Mouse (Mus musculus) spleen, adult 2 months (tissue): ENCODE measurements at regions not wholly inside any gene's neighbourhood (a gene's known extent, or its start where the extent isn't known, plus 50 kb on each side); places are given as distances from the start of the nearest gene placed in this dataset.

Experiments used
- CTCF ChIP-seq: fragments of 200-500 bp; IDR thresholded peaks from 2 replicates; pipeline ENCODE4 v1.5.1; 2011; ENCODE audit warnings: mild to moderate bottlenecking, inconsistent platforms; ENCODE audit not compliant: insufficient read depth, insufficient read length, insufficient replicate concordance; ENCODE audit errors: extremely low read depth
- POLR2A ChIP-seq: fragments of 200-500 bp; IDR thresholded peaks from 2 replicates; pipeline ENCODE4 v1.6.1; 2011; ENCODE audit warnings: low read depth, low read length, inconsistent platforms

DNA sequence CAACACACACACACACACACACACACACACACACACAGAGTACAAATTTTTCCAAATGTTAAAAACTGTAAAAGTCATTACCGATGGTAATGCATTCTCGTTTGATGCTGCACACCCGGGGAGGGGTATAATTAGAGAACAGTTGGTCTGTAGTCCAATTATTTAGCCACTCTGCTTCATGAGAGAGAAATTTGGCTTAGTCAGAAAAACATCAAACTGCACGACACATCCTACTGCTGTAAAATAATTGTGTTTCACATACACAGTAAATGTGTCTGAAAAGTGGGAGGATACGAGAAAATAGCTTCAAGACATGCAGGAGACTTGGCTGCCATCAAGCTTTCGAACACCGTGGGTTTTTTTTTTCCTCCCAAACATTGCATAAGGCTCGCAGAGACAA lies 194.5 kb upstream of the Tox3 start:
- TF ChIP-seq CTCF (no peak), POLR2A (no peak)
